Mouse (Mus musculus): ENCODE measurements around the gene Hif1an.

Hif1an gene

GRCm38 (mm10) chr19:44567763-44568162, 5.1 kb downstream of the Hif1an start:
- DNase-seq, result no peak

DNA sequence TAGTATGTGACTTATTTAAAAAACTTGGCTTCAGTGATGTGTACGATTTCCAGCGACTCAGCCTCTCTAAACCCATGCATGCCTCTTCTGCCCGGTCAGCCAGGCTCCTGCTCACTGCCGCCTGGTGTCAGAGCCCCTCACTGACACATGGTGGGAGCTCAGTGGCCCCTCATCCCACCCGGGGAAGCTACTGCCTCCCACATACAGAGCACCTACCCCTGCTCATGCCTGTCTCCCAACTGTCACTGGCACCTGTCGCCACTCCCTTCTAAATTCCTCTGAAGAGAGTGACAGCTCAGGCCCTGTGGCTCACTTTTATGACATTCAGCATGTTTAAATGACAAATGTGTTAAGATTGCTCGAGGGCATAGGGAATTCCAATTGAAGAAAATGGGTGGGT, 13.6 kb downstream of the Hif1an start:
- DNase-seq, result no peak

DNA sequence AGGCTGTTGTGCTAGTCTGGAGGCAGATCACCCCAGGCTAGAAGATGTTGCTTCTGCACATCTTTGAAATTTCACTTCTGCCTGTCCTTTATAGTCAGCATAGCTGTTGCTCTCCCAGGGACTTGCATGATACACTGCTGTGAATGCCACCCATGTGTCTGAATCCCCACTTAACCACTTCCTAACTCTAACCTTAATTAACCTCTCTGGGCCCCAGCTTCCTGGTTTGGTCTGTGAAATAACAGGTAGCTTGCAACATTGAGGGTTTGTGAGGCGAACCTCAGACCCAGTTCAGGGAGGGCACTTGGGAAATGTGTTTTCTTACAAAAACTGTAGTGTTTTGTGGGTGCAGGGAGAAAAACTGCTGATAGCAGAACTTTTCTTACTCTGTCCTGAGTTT, 15.4 kb downstream of the Hif1an start:
- no peak for DNase-seq

- no peak for DNase-seq
Observed at GRCm38 (mm10) chr19:44582103-44582502, 19.5 kb downstream of the Hif1an start.

DNA sequence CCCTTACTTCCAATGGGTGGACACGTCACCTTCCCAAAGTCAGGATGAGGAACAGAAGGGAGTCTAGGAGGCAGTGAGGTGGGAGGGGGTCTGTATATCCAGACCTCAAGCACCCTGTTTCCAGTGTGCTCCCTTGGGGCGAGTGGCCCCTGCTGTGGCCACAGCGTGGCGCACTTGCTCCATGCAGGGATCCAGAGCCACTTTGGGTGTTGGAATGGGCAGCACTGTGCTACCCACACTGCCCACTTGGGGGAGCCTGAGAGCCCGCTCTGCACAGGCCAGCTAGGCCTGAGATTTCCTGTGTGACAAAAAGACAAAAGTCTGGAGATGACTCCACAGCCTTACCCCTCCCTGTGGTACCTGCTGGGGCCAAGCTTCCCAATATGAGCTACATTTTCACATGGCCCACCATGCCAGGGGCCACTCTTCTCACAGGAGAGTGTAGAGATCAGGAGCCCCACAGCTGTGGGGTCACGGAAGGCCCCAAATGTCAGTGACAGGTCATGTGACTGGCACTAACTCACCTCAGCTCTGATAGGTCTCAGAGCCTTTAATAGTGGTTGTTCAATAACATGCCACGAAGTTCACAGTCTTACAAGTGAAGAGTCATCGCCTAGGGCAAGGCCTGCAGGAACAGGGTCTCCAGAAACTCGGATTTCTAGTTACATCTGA, 20.1 kb downstream of the Hif1an start:
- DNase-seq, result peak; percentile 85

DNA sequence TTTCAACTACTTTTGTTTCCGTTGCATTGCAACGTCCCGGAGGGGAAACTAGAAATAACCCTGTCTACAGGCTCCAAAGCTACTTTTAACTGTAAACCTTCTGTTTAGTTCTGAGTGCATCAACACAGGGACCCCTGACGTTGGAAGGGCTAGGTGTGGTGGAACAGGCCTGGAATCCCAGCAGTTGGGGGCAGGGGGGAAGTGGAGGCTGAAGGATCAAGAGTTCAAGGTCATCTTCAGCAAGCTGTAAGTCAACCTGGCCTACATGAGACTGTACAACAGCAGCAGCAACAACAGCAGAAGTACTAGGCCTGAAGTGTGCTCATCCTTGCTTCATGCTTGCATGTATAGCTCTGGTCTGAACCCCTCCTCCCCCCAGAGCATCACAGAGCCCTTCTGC, 25.4 kb downstream of the Hif1an start:
- no peak for DNase-seq

DNA sequence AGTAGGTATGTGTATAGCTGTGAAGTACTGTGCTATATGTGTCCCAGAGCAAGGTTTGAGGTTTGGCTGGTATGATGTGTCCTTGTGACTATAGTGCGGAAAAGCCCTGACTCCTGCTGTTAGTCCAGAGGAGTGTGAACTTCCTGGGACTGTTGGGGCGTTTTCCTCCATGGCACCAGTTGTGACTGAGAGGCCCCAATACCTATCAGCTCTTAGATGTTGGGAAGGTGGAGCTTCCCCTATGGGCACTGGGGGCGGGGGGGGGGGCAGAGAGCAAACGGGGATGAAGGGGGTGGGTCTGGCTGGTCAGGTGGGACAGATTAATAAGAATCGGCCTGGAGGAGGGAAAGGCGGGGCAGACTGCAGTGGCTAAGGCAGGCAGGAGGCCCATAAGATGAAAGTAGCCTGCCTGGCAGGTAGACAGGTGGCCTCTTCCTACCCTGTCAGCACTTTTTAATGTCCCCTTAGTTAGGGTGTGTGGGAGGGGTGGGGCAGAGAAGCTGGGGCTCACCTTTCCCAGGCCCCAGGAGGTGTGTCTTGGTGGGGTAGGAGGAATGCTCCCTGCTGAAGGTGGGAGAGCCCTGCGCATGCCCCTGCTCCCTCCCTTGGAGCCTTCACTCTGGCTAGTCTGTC, 27.1 kb downstream of the Hif1an start:
- no peak for DNase-seq

DNA sequence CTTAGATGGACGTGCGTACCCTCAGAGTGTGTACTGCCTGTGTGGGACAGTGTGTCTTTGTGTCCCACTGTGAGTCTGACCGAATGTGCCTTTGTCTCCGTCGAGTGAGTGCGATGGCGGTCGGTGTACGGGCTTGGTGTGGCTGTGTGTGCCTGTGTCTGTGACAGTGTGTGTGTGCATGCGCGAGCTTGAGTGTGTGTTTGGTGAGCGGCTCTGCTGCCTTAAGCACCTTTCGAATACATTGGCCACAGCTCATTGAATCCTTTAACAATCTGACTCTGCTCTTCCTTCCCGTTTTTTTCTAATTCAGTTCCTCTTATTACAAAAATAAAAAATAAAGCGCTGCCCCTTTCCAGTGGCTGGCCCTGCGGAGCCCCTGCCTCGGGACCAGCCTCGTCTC, 28.3 kb downstream of the Hif1an start:
- DNase-seq, result no peak

DNA sequence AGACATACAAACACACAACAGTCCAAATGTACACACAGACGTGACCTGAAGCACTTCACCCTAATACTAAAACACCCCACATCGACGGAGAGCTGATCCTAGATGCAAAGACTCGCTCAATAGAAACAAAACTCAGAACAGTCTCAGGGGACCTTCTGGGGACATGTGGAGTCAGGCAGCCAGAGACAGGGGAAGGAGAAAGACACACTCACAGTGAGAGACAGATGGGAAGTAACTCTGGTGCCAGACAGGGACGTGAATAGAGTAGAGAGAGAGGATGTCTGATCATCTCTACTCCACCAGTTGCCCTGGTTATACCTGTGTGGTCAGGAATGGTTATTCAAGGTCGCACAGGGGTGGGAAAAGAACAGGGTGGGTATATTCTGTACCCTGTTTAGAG, 29.0 kb downstream of the Hif1an start:
- DNase-seq, result no peak

- DNase-seq, result no peak
Observed at GRCm38 (mm10) chr19:44594180-44594579, 31.5 kb downstream of the Hif1an start.

DNA sequence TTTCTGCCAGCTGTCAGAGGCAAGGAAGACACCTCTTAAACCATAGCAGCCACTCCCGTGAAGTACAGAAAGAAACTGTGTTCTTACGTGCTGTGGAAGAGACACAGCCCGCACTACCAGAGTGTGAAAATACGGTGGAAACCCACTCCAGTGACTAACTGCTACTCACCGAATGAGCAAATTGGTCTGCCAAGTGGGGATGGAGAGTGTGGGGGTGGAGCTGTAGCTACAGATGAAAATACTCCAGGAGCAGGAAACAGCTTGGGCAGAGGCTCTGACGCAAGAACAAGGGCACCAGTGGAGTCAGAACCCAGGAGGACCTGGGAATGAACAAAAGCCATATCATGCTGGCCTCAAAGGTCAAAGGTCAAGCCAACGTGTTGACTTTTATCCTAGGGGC, 55.5 kb downstream of the Hif1an start:
- no peak for DNase-seq

Data from kidney, adult 11 months (tissue).